Mouse (Mus musculus): ENCODE measurements around the gene Rogdi. TPM values are rescaled to one million over a fixed set of nuclear protein-coding genes. Genes with fewer than 3 reads are reported as not detected.

Rogdi gene
- polyA plus RNA-seq, 1 experiment: 182 TPM

DNA sequence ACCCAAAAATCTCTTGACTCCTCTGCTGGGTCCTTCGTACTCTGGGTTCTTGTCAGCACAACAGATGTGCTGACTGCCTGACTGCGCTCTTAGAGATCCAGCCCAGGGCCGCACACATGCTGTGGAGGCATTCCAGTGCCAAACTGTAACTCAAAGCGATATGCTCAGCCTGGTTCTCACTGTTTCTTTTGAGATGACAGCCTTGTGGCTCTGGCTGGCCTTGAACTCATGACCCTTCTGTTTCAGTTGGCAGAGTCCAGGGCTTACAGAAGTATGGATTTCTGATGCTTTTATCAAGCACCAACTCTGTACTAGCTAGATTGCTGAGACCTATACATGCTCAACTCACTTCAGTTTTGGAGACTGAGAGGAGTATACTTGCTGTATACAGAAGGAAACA, 20.1 kb downstream of the Rogdi start:
- DNase-seq (ENCODE audit: low read depth): no peak

DNA sequence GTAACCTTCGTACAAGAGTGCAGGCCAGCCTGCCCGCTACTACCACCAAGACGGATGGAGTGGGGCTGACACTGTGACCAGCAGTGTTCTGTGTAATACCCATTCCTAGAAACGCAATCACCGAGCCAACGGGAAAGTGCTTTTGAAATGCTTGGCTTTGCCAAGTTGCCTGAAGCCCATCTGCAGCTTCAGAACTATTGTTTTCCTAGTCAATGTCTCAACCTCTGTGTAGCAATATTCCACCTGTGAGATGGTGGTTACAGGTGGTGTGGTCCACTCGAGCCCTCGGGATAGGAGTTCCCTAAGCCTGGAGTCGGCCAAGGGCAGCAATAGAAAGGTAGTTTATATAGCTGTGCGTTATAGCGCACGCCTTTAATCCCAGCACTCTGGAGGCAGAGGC, 28.6 kb downstream of the Rogdi start:
- DNase-seq (ENCODE audit: low read depth): peak; percentile 75

DNA sequence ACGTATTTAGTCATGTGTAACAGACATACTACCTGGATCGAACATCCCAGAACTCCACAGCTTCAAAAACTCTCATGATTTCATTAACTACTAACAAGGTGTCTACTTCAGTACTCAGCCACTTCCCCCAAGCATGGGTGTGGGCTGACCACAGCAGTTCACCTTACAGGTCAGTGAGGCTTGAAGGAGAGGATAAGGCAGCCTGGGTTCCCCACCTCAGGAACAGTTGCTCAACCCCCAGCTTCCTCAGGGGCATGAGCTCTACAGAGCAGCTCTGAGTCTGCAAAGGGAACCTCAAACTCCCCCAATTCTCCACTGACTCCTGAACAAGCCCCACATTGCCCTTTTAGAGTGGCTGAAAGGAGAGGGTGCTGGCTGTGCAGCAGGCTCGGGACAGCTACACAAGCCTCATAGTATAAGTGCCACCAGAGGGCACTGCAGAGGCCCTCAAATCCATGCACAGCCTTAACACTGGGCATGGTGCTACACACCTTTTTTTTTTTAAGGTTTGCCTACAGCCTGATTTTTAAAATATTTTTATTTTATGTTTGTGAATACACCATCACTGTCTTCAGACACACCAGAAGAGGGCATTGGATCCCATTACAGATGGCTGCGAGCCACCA, 33.5 kb downstream of the Rogdi start:
- DNase-seq (ENCODE audit: low read depth): no peak

DNA sequence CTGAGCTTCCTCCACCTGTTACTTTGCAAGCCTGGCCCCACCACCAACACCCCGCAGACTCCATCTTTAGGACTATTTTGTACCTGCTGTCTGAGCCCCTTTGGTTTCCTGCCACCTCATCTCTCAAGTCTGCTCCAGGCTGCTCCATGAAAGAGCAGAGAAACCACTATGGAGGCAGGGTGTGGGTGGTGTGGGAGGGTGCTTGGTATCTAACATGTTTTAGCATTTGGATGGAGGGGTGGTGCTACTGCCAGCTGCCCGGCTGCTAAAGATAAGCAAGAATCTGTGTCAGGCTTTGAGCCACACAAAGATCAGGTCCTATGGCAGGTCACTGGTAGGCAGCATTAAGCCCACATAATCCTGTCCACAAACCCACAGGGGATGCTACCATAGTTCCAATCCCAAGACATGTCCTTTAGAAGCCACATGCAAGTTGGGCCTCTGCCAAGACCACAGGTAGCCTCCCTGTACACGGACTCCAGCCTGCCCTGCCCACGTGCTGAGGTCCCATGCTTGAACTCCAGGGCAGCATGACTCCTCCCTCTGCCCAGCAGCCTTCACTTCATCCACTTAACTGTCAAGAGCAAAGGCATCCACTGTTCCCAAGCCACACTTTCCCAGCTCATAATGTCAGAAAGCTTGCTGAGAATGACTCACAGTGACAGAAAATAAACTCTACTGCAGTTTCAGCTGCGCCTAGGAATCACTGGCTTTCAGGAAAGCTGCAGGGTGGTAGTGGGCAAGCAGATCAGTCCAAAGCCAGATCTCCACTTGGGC, 34.9 kb downstream of the Rogdi start:
- no peak for DNase-seq (ENCODE audit: low read depth)

DNA sequence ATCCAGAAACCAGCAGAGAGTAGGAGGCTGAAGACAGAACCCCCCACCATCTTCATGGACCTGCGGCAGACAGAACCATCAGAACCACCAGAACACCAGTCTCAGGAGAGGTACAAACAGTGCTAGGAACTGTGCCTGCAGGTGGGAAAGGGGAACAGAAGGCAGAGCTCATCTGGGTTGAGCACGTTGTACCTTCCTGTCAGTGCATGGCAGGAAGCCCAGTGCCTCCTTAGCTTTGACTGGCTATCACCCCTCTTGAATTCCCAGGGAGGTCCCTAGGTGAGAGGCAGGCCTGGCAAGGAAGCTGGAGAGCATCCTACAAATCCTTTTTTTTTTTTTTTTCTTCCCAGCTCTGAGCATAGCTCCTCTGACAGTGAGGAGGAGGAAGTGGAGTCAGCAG, 37.2 kb downstream of the Rogdi start:
- no peak for DNase-seq (ENCODE audit: low read depth)

DNA sequence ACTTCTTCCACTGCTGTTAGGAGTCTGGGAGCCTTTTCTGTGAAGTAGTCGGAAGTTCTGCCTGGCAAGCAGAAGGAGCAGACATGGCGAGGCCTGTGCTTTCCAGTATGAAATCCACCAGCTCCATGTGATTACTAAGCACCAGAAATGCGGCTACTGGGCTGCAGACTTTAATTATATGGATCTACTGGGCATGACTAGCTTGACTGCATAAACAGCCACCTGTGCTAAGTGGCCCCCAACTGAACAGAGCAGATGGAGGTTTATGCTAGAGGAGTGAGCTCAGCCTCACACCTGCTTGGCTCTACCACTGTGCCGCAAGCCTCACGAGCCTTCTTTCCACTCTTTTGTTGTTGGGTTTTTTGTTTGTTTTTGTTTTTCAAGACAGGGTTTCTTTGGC, 38.8 kb downstream of the Rogdi start:
- no peak for DNase-seq (ENCODE audit: low read depth)

DNA sequence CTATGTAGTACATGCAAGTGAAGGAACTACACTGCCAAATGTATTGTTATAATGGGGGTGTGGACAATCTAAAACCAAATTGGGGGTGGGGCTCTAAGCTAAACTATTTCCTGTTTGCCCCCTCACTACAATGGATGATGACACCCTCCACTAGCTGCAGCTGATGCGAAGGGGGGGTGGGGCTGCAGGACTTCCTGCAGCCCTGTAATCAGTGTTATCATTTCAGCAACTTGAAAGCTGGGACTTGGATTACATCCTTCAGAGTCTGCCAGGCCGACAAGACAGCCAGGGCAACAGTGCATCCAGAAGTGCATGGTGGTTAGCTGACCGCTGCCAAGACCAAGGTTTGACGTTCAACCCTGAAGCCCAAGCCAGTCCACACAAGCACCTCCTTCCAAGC, 41.7 kb downstream of the Rogdi start:
- no peak for DNase-seq (ENCODE audit: low read depth)

DNA sequence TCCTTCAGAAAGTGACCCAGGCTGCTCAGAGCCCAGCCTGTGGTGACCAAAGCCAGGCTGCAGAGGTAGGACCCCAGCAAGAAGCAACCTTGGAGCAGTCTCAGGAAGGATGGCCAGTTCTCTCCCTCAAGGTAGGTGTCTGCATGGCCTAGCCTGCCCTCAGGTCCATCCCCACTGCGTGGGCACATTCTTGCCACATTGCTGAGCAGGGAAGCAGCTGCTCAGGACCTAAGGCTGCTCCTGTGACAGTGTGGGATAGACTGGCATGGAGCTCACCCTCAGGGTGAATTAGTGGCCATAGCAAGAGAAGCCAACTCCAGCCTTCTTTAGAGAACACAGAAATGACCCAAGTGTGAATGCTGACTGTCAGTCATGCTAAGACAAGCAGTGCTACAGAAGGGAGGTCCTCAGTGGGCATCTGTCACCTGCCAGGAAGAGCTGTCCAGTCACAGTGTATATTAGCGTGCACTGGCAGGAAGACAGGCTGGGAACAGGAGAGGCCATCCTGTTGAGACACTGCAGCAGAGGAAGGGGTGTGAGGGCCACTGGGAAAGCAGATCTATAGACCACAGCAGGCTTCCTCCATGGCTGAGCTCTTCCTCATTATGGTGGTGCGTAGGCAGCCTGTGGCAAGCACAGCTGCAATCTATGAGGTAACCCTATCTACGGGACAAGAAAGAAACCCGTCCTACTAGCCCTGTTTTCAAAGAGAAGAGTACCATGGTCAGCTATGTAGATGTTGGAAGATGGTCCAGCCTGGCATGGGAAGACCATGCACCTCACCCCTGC, 44.1 kb downstream of the Rogdi start:
- DNase-seq (ENCODE audit: low read depth): no peak

DNA sequence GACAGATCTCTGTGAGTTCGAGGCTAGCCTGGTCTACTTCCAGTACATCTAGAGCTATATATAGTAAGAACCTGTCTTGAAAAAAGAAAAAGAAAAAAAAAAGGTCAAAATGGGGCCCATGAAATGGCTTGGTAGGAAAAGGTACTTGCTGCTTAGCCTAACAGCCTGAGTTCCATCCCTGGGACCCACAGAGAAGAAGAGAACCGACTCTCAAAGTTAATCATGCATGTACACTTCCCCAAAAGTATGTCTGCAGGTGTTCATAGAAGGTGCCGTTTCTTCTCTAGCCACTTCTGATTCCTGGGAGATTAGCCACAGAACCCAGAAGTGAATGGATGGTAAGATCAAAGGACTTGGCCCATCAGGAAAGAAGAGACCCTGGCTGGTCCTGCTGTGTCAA, 44.9 kb downstream of the Rogdi start:
- DNase-seq (ENCODE audit: low read depth): no peak

DNA sequence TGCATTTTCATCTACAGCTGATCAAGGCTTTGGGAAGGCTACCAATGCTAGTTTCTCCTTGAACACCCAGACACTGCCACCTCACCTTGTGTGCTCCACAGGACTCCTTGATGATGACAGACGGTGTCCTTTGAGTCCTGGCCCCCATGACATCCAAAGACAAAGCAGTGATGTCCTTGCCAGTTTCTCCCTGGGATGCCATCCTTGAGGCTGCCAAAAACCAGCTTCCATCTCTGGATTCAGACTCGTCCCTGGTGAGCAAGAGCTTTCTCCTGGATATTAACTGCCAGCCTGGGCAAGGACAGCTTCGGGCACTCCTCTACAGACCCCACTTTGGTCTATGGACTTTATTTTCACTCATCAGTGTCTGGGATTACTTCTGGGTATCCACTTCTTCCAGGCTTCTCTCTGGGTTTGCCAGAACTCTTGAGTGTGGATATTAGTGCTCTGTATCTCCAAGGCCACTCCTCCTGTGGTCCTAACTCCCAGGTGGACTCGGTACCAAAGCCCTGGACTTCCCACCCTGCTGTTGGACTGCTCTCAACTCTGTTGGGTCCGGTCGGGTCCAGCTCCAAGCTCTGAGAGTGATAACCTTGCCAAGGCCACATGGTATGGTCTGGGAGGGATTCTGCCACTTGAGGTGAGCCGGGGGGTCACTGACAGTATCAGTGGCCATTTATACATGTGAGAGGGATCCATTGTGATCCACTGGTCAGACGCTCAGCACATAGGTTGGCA, 47.8 kb downstream of the Rogdi start:
- DNase-seq (ENCODE audit: low read depth): no peak

DNA sequence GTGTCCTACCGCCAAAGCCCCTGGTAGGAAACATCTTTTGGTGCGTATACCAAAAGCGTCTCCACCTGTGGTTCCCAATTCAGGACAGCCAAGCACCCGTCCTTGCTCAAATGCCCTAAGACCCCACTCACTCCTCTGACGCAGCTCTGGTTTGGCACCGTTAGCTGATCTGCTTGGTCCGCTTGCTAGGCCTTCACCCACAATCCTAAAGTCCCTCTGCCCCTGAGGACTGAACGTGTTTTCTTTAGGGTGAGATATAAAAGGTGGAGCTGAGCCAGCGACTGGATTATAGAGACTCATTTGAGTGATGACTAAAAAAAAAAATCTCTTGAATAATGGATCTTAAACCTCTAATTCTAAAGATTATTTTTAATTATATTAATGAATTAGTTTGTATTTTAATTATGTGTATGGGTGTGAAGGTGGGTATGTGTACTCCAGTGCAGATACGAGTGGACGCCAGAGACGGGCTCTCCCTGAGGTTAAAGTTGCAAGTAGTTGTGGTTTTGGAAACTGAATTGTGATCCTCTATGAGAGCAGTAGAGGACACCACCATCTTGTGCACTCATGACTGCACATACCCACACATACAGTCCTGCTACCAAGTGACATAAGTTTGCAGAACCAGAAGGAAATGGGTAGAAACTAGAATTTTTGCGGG, 48.5 kb downstream of the Rogdi start:
- no peak for DNase-seq (ENCODE audit: low read depth)

DNA sequence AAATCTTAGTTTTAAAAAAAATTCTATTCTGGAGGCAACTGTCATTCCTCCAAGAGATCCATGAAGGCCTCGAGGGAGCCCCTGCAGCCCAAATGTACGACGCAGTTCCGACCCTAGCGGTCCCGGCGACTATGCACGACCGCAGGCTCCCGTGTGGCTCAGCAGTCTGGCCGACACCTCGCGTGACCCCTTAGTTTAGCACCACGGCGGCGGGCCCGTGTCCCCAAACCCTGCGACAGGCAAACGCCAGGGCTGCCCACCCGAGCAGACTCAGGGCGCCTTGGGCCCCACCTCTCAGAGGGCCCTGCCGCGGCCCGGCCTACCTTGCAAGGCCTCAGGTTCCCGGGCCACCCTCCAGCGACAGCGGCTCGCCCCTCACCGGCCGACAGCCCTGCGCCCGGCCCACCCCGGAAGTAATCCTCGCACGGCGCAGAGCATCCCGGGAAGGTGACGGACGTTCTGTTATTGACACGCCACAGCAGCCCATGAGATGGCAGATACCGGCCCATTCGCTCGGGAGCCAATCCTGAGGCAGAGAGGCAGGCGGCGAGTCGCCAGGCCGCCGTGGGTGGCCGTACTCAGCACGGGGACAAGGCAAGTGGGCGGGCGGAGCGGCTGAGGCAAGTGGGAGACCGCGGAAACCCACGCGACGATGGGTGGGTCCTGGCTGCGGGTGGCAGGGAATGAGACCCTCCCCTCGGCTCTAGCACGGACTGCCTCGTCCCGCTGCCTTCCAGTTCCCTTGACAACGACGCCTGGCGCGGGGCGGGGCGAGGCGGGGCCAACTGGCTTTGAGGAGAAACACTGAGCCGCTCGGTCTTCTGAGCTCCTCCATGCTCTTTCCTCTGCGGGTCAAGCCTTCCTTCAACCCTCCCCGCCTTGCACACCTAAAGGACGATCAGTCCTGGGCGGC, 49.3 kb downstream of the Rogdi start, which contains the start of gene Anks3:
Gene Anks3 (minus strand): TSS at position 409 of the 913 bp plus-strand sequence.
- peak; percentile 64 for DNase-seq (ENCODE audit: low read depth)

DNA sequence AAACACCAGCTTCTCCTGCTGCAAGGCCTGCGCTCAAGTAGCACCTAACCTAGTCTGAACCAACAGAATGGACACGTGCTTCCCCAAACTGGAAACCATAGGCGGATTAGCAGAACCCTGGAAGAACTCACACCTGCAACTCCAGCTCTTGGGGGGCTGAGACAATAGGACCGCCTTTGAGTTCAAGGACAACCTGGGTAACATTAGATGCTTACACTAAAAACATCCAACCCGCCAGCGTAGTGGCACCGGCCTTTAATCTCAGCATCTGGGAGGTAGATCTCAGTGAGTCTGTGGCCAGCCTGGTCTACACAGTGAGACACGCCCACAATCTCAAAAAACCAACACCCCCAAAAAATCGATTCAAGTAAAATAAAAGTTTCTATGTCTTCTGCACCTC, 50.0 kb downstream of the Rogdi start:
- DNase-seq (ENCODE audit: low read depth): no peak

DNA sequence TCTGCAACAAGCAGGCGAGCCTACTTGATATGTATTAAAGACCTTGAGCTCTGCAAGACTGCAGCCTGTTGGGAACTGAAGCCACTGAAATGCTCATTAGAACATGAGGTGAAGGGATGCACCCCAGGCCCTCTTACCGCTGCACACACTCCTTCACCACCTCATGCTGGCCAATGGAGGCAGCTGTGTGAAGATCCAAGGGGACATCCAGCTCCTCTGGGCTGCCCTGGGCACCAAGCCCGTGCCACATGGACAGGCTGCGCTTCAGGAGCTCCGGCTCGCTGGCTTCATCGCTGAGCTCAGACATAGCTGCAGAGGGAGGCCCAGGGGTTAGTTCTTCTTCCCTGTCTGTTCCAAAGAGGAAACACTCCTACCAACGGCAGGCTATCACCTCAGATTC, 53.1 kb downstream of the Rogdi start:
- no peak for DNase-seq (ENCODE audit: low read depth)

Other genes with a start within 250 kb of the Rogdi start
- gene Cdip1, start 223.3 kb downstream of the Rogdi start, polyA plus RNA-seq (2012; rRNA removed): 73.7 and 84.7 TPM in 2 replicates
- gene 4930562C15Rik, start 178.1 kb downstream of the Rogdi start, polyA plus RNA-seq (2012; rRNA removed): 0.19 and 0.24 TPM in 2 replicates
- gene Ubald1, start 133.2 kb downstream of the Rogdi start, polyA plus RNA-seq (2012; rRNA removed): 48.3 and 68.8 TPM in 2 replicates
- 147 and 154 TPM in 2 replicates for gene Mgrn1, start 127.3 kb downstream of the Rogdi start, polyA plus RNA-seq (2012; rRNA removed)
- 89.6 and 113 TPM in 2 replicates for gene Nudt16l1, start 74.8 kb downstream of the Rogdi start, polyA plus RNA-seq (2012; rRNA removed)
- 48.1 and 58.8 TPM in 2 replicates for gene Anks3, start 49.3 kb downstream of the Rogdi start, polyA plus RNA-seq (2012; rRNA removed)
- 1.1 and 2.1 TPM in 2 replicates for gene Sept12, start 15.7 kb downstream of the Rogdi start, polyA plus RNA-seq (2012; rRNA removed)
- gene Smim22, start 6.3 kb downstream of the Rogdi start, polyA plus RNA-seq (2012; rRNA removed): 73.8 and 89.8 TPM in 2 replicates
- gene Glyr1, start 36.3 kb upstream of the Rogdi start, polyA plus RNA-seq (2012; rRNA removed): 68.0 and 80.6 TPM in 2 replicates
- gene Ubn1, start 36.5 kb upstream of the Rogdi start, polyA plus RNA-seq (2012; rRNA removed): 32.0 and 38.2 TPM in 2 replicates
- gene Ppl, start 118.9 kb upstream of the Rogdi start, polyA plus RNA-seq (2012; rRNA removed): 4.3 and 9.2 TPM in 2 replicates
- 0.68 and 0.74 TPM in 2 replicates for gene Sec14l5, start 133.6 kb upstream of the Rogdi start, polyA plus RNA-seq (2012; rRNA removed)
- gene Nagpa, start 190.5 kb upstream of the Rogdi start, polyA plus RNA-seq (2012; rRNA removed): 27.7 and 28.6 TPM in 2 replicates
- gene AU021092, start 208.7 kb upstream of the Rogdi start, polyA plus RNA-seq (2012; rRNA removed): 13.1 and 15.2 TPM in 2 replicates
- gene Alg1, start 220.1 kb upstream of the Rogdi start, polyA plus RNA-seq (2012; rRNA removed): 59.8 and 67.9 TPM in 2 replicates
- 69.7 and 80.6 TPM in 2 replicates for gene Eef2kmt, start 242.4 kb upstream of the Rogdi start, polyA plus RNA-seq (2012; rRNA removed)